Mouse (Mus musculus): ENCODE results near the gene Aven. TPM values are rescaled to one million over a fixed set of nuclear protein-coding genes. Genes with fewer than 3 reads are reported as not detected.

Gene Aven
- polyA plus RNA-seq, 1 experiment from 2014 or later, result 4.7 TPM

GRCm38 (mm10) chr2:112497851-112498250 lies 5.1 kb downstream of the Aven start:
- WGBS, result 71% methylated on average over 7 of the region's 7 CpGs
- Histone ChIP-seq H3K27ac (replicated peaks) (no peak overlapping the region), H3K4me3 (no peak overlapping the region), H3K9me3 (replicated peaks) (no peaks in the 10 kb centered on the region), H3K27me3 (ENCODE audit: low read depth, poor library complexity, severe bottlenecking) (no peaks in the 10 kb centered on the region; the same call in 1 of the 2 replicates), H3K36me3 (no peaks in the 10 kb centered on the region), H3K4me1 (peaks cover 17% of the 10 kb centered on the region)
- no peak for DNase-seq (ENCODE audit: low spot score)

- Histone ChIP-seq H3K36me3 (no peaks in the 10 kb centered on the region), H3K9me3 (replicated peaks) (no peaks in the 10 kb centered on the region), H3K4me3 (no peak overlapping the region), H3K27ac (replicated peaks) (0 out of 2 replicates have a peak overlapping the region, but pooled peaks have one; percentile 10), H3K4me1 (peaks cover 11% of the 10 kb centered on the region), H3K27me3 (ENCODE audit: low read depth, poor library complexity, severe bottlenecking) (no peaks in the 10 kb centered on the region)
- WGBS, result 4% methylated on average over 6 of the region's 6 CpGs
- peak; percentile 68 for DNase-seq (ENCODE audit: low spot score)
These were observed 8.4 kb downstream of the Aven start for GRCm38 (mm10) chr2:112501209-112501608.

GRCm38 (mm10) chr2:112503978-112504377 lies 11.2 kb downstream of the Aven start:
- Histone ChIP-seq H3K27me3 (ENCODE audit: low read depth, poor library complexity, severe bottlenecking) (0 out of 2 replicates have a peak, but pooled peaks cover 6% of the 10 kb centered on the region), H3K36me3 (no peaks in the 10 kb centered on the region), H3K4me3 (no peak overlapping the region), H3K4me1 (peaks cover 17% of the 10 kb centered on the region), H3K27ac (replicated peaks) (no peak overlapping the region), H3K9me3 (replicated peaks) (no peaks in the 10 kb centered on the region)
- 91% methylated on average over 6 of the region's 6 CpGs for WGBS
- no peak for DNase-seq (ENCODE audit: low spot score)

GRCm38 (mm10) chr2:112506841-112507435 lies 14.2 kb downstream of the Aven start:
- 87% methylated on average over 5 of the region's 5 CpGs for WGBS
- peaks cover 5% of the 10 kb centered on the region; the same call in 1 of the 2 replicates for H3K4me1 ChIP-seq
- H3K4me3 ChIP-seq, result no peak overlapping the region
- H3K9me3 ChIP-seq (replicated peaks), result no peaks in the 10 kb centered on the region
- no peak for DNase-seq (ENCODE audit: low spot score)
- no peak overlapping the region for H3K27ac ChIP-seq (replicated peaks)
- no peaks in the 10 kb centered on the region for H3K36me3 ChIP-seq
- H3K27me3 ChIP-seq (ENCODE audit: low read depth, poor library complexity, severe bottlenecking), result 0 out of 2 replicates have a peak, but pooled peaks cover 6% of the 10 kb centered on the region

GRCm38 (mm10) chr2:112507444-112507843 lies 14.7 kb downstream of the Aven start:
- Histone ChIP-seq H3K27me3 (ENCODE audit: low read depth, poor library complexity, severe bottlenecking) (0 out of 2 replicates have a peak, but pooled peaks cover 6% of the 10 kb centered on the region), H3K4me3 (no peak overlapping the region), H3K9me3 (replicated peaks) (no peaks in the 10 kb centered on the region), H3K27ac (replicated peaks) (no peak overlapping the region), H3K4me1 (peaks cover 5% of the 10 kb centered on the region; the same call in 1 of the 2 replicates), H3K36me3 (no peaks in the 10 kb centered on the region)
- 92% methylated on average over 1 of the region's 1 CpGs for WGBS
- no peak for DNase-seq (ENCODE audit: low spot score)

- H3K27ac ChIP-seq (replicated peaks), result no peak overlapping the region
- no peaks in the 10 kb centered on the region for H3K9me3 ChIP-seq (replicated peaks)
- 88% methylated on average over 4 of the region's 4 CpGs for WGBS
- no peaks in the 10 kb centered on the region for H3K36me3 ChIP-seq
- H3K4me1 ChIP-seq, result peaks cover 5% of the 10 kb centered on the region; the same call in 1 of the 2 replicates
- 0 out of 2 replicates have a peak, but pooled peaks cover 6% of the 10 kb centered on the region for H3K27me3 ChIP-seq (ENCODE audit: low read depth, poor library complexity, severe bottlenecking)
- no peak for DNase-seq (ENCODE audit: low spot score)
- no peak overlapping the region for H3K4me3 ChIP-seq
These were observed 17.4 kb downstream of the Aven start for GRCm38 (mm10) chr2:112510140-112510539.

GRCm38 (mm10) chr2:112513036-112513435 lies 20.3 kb downstream of the Aven start:
- Histone ChIP-seq H3K36me3 (no peaks in the 10 kb centered on the region), H3K4me1 (peaks cover 5% of the 10 kb centered on the region; the same call in 1 of the 2 replicates), H3K27ac (replicated peaks) (no peak overlapping the region), H3K27me3 (ENCODE audit: low read depth, poor library complexity, severe bottlenecking) (no peaks in the 10 kb centered on the region), H3K4me3 (no peak overlapping the region), H3K9me3 (replicated peaks) (no peaks in the 10 kb centered on the region)
- 79% methylated on average over 1 of the region's 1 CpGs for WGBS
- DNase-seq (ENCODE audit: low spot score), result no peak

GRCm38 (mm10) chr2:112516728-112517127 lies 24.0 kb downstream of the Aven start:
- Histone ChIP-seq H3K4me1 (peaks cover 4% of the 10 kb centered on the region; the same call in 1 of the 2 replicates), H3K27ac (replicated peaks) (no peak overlapping the region), H3K4me3 (no peak overlapping the region), H3K9me3 (replicated peaks) (no peaks in the 10 kb centered on the region), H3K27me3 (ENCODE audit: low read depth, poor library complexity, severe bottlenecking) (no peaks in the 10 kb centered on the region), H3K36me3 (no peaks in the 10 kb centered on the region)
- WGBS, result 82% methylated on average over 3 of the region's 3 CpGs
- no peak for DNase-seq (ENCODE audit: low spot score)

- no peak for DNase-seq (ENCODE audit: low spot score)
- WGBS, result 94% methylated on average over 3 of the region's 3 CpGs
- no peak overlapping the region for H3K27ac ChIP-seq (replicated peaks)
- no peaks in the 10 kb centered on the region for H3K36me3 ChIP-seq
- H3K9me3 ChIP-seq (replicated peaks), result no peaks in the 10 kb centered on the region
- no peak overlapping the region for H3K4me3 ChIP-seq
- peaks cover 4% of the 10 kb centered on the region; the same call in 1 of the 2 replicates for H3K4me1 ChIP-seq
- no peaks in the 10 kb centered on the region for H3K27me3 ChIP-seq (ENCODE audit: low read depth, poor library complexity, severe bottlenecking)
These were observed 24.5 kb downstream of the Aven start for GRCm38 (mm10) chr2:112517218-112517617.

- DNase-seq (ENCODE audit: low spot score), result no peak
- Histone ChIP-seq H3K27me3 (ENCODE audit: low read depth, poor library complexity, severe bottlenecking) (no peaks in the 10 kb centered on the region), H3K9me3 (replicated peaks) (no peaks in the 10 kb centered on the region), H3K4me1 (peaks cover 4% of the 10 kb centered on the region; the same call in 1 of the 2 replicates), H3K4me3 (no peak overlapping the region), H3K27ac (replicated peaks) (no peak overlapping the region), H3K36me3 (no peaks in the 10 kb centered on the region)
These were observed 25.8 kb downstream of the Aven start for GRCm38 (mm10) chr2:112518541-112518940.

- H3K9me3 ChIP-seq (replicated peaks), result no peaks in the 10 kb centered on the region
- no peak overlapping the region for H3K4me3 ChIP-seq
- H3K36me3 ChIP-seq, result no peaks in the 10 kb centered on the region
- WGBS, result 87% methylated on average over 4 of the region's 4 CpGs
- H3K4me1 ChIP-seq, result peaks cover 4% of the 10 kb centered on the region; the same call in 1 of the 2 replicates
- H3K27ac ChIP-seq (replicated peaks), result no peak overlapping the region
- DNase-seq (ENCODE audit: low spot score), result no peak
- no peaks in the 10 kb centered on the region for H3K27me3 ChIP-seq (ENCODE audit: low read depth, poor library complexity, severe bottlenecking)
These were observed 28.0 kb downstream of the Aven start for GRCm38 (mm10) chr2:112520526-112521482.

- WGBS, result 91% methylated on average over 3 of the region's 3 CpGs
- Histone ChIP-seq H3K27me3 (ENCODE audit: low read depth, poor library complexity, severe bottlenecking) (no peaks in the 10 kb centered on the region), H3K4me1 (no peaks in the 10 kb centered on the region), H3K9me3 (replicated peaks) (no peaks in the 10 kb centered on the region), H3K27ac (replicated peaks) (no peak overlapping the region), H3K4me3 (no peak overlapping the region), H3K36me3 (no peaks in the 10 kb centered on the region)
- DNase-seq (ENCODE audit: low spot score), result no peak
These were observed 34.2 kb downstream of the Aven start for GRCm38 (mm10) chr2:112526933-112527332.
